Mouse (Mus musculus): Measurements from ENCODE around the gene Vwa3b. TPM values are rescaled to one million over a fixed set of nuclear protein-coding genes. Genes with fewer than 3 reads are reported as not detected.

Vwa3b gene
- 1.1 and 1.7 TPM in 2 replicates for polyA plus RNA-seq (2015; fragmentation: Nextera tagmentation; extraction: Ambion mirVana)

DNA sequence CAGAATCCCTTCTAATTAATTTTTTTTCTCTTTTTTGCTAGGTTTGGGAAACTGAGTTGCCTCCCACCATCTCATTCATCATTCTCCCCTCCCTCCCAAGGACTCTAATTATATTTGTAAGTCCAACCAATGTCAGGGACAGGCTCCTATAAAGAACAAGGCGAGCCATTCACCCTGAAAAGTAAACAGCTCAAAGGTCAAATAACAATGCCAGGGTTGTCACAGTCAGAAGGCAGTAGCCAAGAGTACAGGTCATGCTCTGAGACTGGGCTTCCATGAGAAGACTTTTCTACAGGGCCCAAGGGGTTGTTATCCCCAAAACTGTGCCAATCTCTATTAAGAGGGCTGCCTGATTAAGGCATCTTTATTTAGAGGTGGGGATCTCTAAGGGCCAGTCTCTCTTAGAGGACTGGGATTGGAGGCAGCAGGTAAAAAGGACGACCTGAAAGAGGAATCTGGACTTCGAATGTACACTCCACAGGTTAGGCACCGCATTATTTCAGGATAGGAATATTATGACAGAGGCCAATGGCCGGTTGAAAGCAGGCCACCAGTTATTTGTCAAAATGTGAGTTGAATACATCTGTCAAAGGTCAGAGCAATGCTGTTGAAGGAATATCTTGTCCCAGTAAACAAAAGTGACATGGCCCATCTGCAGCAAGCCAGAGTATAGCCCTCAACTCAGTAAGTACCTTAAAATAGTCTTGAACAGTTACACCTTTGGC, at the start of gene Vwa3b:
Vwa3b (plus strand) TSS at position 635 of the 725 bp plus-strand sequence.
- H3K27ac ChIP-seq (replicated peaks) = no peak within 1 kb of the TSS; the same call in 1 of the 2 replicates
- no peak within 1 kb of the TSS for H3K4me2 ChIP-seq (replicated peaks; ENCODE audit: low read depth)
- H3K9ac ChIP-seq (ENCODE audit: low read length) = no peak within 1 kb of the TSS
- TF ChIP-seq CTCF (IDR thresholded peaks at IDR 0.05; ENCODE audit: low read depth) (no peak), EP300 (optimal IDR thresholded peaks at IDR 0.05) (no peak)
- H3K4me1 ChIP-seq (replicated peaks; ENCODE audit: control insufficient read depth, insufficient read depth) = no peaks in the 10 kb centered on the region; the same call in 1 of the 2 replicates
- no peaks in the 10 kb centered on the region for H3K9me3 ChIP-seq (ENCODE audit: control insufficient read depth, low read length)
- H3K27me3 ChIP-seq (ENCODE audit: control insufficient read depth, insufficient read depth, low read length) = no peaks in the 10 kb centered on the region
- H3K4me3 ChIP-seq (ENCODE audit: low read depth, low read length) = no peak within 1 kb of the TSS
- ATAC-seq (ENCODE audit: low FRiP score, low TSS enrichment) = peak; percentile 36; the same call in 1 of the 2 replicates
- H3K36me3 ChIP-seq (ENCODE audit: control insufficient read depth, insufficient read depth, low read length) = no peaks in the 10 kb centered on the region
- DNase-seq (ENCODE audit: low spot score) = no peak
- 57% methylated on average over 5 of the region's 5 CpGs for WGBS

DNA sequence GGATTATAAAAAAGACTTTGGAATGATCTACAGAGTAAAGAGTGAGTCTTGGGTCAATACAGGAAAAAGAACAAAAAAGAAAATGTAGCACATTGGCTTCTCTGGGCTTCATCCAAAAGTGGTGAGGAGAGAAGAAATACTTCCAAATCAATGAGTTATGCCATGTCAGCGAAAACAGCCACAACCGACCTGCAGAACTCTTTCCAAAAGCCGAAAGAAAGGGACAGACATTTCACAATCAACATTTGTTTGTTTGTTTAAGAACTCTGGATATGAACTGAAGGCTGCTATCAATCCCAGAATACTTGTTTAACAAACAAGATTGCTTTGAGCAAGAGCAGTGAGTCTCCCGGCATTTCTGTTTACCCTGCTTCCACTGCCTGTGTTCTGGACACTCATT, 49.6 kb upstream of the Vwa3b start:
- TF ChIP-seq EP300 (optimal IDR thresholded peaks at IDR 0.05) (no peak), CTCF (IDR thresholded peaks at IDR 0.05; ENCODE audit: low read depth) (no peak)
- H3K36me3 ChIP-seq (ENCODE audit: control insufficient read depth, insufficient read depth, low read length) = no peaks in the 10 kb centered on the region
- WGBS = 56% methylated on average over 4 of the region's 4 CpGs
- no peak overlapping the region for H3K27ac ChIP-seq (replicated peaks)
- no peaks in the 10 kb centered on the region for H3K27me3 ChIP-seq (ENCODE audit: control insufficient read depth, insufficient read depth, low read length)
- H3K9me3 ChIP-seq (ENCODE audit: control insufficient read depth, low read length) = no peaks in the 10 kb centered on the region
- no peak overlapping the region for H3K4me2 ChIP-seq (replicated peaks; ENCODE audit: low read depth)
- H3K4me1 ChIP-seq (replicated peaks; ENCODE audit: control insufficient read depth, insufficient read depth) = no peaks in the 10 kb centered on the region
- no peak for ATAC-seq (ENCODE audit: low FRiP score, low TSS enrichment)
- no peak overlapping the region for H3K4me3 ChIP-seq (ENCODE audit: low read depth, low read length)
- DNase-seq (ENCODE audit: low spot score) = no peak
- no peak overlapping the region for H3K9ac ChIP-seq (ENCODE audit: low read length)

DNA sequence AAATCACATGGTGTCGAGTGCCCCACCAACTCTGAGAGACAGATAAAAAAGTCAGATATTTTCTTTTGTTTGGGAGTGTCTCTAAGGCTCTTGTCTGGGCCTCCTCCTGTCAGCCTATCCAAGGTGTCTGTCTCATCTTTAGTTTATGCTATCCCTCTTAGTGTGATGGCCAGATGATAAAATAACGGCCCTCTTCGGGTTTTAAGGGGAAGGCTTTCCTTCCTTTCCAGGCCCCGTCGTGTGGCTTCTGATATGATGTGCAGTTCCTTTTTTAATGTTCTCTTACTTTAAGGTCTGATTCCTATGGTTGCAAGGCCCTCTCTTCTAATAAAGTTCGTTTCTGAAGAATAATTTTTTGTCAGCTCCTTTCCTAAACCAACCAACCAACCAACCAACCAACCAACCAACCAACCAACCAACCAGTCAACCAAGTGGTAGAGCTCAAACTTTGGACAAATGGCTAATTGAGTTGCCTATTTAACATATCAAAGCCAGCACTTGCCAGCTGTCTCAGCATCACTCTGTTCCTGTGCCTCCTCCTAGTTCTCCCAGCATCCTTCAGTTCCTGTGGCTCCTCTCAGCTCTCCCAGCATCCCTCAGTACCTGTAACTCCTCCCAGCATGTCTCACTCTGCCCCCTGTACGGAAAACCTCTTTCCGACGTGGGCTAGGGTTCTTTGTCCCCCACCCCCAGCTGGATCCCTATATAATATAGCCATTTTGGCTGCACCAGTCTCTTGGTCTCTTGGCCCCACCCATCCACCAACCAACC, 44.0 kb upstream of the Vwa3b start:
- Histone ChIP-seq H3K4me1 (replicated peaks; ENCODE audit: control insufficient read depth, insufficient read depth) (no peaks in the 10 kb centered on the region), H3K27me3 (ENCODE audit: control insufficient read depth, insufficient read depth, low read length) (no peaks in the 10 kb centered on the region)
- DNase-seq (ENCODE audit: low spot score) = no peak

DNA sequence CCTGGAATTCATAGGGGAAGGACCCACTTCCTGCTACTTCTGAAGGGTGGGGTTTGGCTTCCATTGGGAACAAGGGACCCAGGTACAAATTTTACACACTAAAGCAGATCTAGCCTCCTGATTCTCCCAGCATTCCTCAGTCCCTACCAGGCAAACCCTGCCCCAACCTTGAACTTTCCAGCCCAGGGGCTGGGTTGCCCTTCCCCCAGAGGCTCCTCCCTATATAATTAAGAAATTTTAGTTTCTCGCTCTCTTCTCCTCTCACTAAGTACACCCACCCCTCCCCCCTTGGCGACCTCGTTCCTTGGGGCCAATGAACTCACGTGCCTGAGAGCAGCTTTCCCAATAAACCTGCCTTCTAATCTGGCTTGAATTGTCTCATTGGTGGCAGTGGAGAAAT, 42.6 kb upstream of the Vwa3b start:
- Histone ChIP-seq H3K9ac (ENCODE audit: low read length) (no peak overlapping the region), H3K27me3 (ENCODE audit: control insufficient read depth, insufficient read depth, low read length) (no peaks in the 10 kb centered on the region), H3K36me3 (ENCODE audit: control insufficient read depth, insufficient read depth, low read length) (no peaks in the 10 kb centered on the region), H3K4me1 (replicated peaks; ENCODE audit: control insufficient read depth, insufficient read depth) (no peaks in the 10 kb centered on the region), H3K27ac (replicated peaks) (no peak overlapping the region), H3K4me3 (ENCODE audit: low read depth, low read length) (no peak overlapping the region), H3K9me3 (ENCODE audit: control insufficient read depth, low read length) (no peaks in the 10 kb centered on the region), H3K4me2 (replicated peaks; ENCODE audit: low read depth) (no peak overlapping the region)
- DNase-seq (ENCODE audit: low spot score) = no peak
- 47% methylated on average over 4 of the region's 4 CpGs for WGBS
- ATAC-seq (ENCODE audit: low FRiP score, low TSS enrichment) = no peak
- TF ChIP-seq CTCF (IDR thresholded peaks at IDR 0.05; ENCODE audit: low read depth) (no peak), EP300 (optimal IDR thresholded peaks at IDR 0.05) (no peak)

More for the DNA sequence above, 44.0 kb upstream of the Vwa3b start:
- ATAC-seq (ENCODE audit: low FRiP score, low TSS enrichment) = no peak
- TF ChIP-seq CTCF (IDR thresholded peaks at IDR 0.05; ENCODE audit: low read depth) (no peak), EP300 (optimal IDR thresholded peaks at IDR 0.05) (no peak)
- Histone ChIP-seq H3K4me2 (replicated peaks; ENCODE audit: low read depth) (no peak overlapping the region), H3K9ac (ENCODE audit: low read length) (no peak overlapping the region), H3K9me3 (ENCODE audit: control insufficient read depth, low read length) (no peaks in the 10 kb centered on the region), H3K36me3 (ENCODE audit: control insufficient read depth, insufficient read depth, low read length) (no peaks in the 10 kb centered on the region), H3K4me3 (ENCODE audit: low read depth, low read length) (no peak overlapping the region), H3K27ac (replicated peaks) (no peak overlapping the region)
- WGBS = 83% methylated on average over 9 of the region's 9 CpGs

DNA sequence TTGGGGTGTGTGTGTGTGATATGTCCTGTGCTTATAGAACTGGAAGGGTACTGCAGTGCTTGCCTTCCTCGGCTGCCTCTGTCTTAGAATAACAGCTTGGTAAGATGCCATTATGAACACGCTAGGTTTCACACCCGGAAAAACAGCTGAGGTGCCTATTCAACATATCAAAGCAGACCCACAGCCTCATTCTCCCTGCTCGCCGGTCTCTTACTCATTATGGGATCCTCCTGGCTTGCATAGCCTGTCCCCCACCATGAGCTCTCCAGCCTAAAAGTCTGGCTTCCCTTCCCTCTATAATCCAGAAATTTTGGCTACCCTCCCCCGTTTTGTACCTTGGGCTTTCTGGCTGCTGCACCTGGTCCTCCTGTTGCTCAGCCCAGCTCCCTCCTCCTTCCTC, 42.0 kb upstream of the Vwa3b start:
- 32% methylated on average over 6 of the region's 6 CpGs for WGBS
- TF ChIP-seq EP300 (optimal IDR thresholded peaks at IDR 0.05) (no peak), CTCF (IDR thresholded peaks at IDR 0.05; ENCODE audit: low read depth) (no peak)

DNA sequence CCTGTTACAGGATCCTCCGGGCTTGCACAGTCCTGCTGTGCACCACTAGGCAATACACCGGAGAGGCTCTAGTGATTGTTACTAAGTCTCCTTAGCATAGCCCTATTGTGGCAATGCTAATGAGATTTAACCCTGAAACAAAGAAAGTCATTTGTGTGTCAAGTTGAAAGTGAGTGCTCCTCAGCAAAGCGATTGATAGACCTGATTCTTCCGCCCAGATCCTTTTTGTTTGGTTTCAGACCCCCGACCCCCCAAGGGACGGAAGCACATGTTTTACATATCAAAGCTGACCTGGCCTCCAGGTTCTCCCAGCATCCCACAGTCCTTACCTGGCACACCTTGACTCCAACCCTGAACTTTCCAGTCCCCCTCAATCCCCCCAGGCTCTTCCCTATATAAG, 40.5 kb upstream of the Vwa3b start:
- Histone ChIP-seq H3K4me2 (replicated peaks; ENCODE audit: low read depth) (no peak overlapping the region), H3K27ac (replicated peaks) (no peak overlapping the region), H3K4me3 (ENCODE audit: low read depth, low read length) (no peak overlapping the region), H3K9me3 (ENCODE audit: control insufficient read depth, low read length) (no peaks in the 10 kb centered on the region), H3K27me3 (ENCODE audit: control insufficient read depth, insufficient read depth, low read length) (no peaks in the 10 kb centered on the region), H3K36me3 (ENCODE audit: control insufficient read depth, insufficient read depth, low read length) (no peaks in the 10 kb centered on the region), H3K4me1 (replicated peaks; ENCODE audit: control insufficient read depth, insufficient read depth) (no peaks in the 10 kb centered on the region), H3K9ac (ENCODE audit: low read length) (no peak overlapping the region)
- WGBS = 75% methylated on average over 6 of the region's 6 CpGs
- TF ChIP-seq CTCF (IDR thresholded peaks at IDR 0.05; ENCODE audit: low read depth) (no peak), EP300 (optimal IDR thresholded peaks at IDR 0.05) (no peak)
- no peak for ATAC-seq (ENCODE audit: low FRiP score, low TSS enrichment)
- no peak for DNase-seq (ENCODE audit: low spot score)

More for the DNA sequence above, 42.0 kb upstream of the Vwa3b start:
- Histone ChIP-seq H3K27me3 (ENCODE audit: control insufficient read depth, insufficient read depth, low read length) (no peaks in the 10 kb centered on the region), H3K36me3 (ENCODE audit: control insufficient read depth, insufficient read depth, low read length) (no peaks in the 10 kb centered on the region), H3K4me3 (ENCODE audit: low read depth, low read length) (no peak overlapping the region), H3K9ac (ENCODE audit: low read length) (no peak overlapping the region), H3K4me1 (replicated peaks; ENCODE audit: control insufficient read depth, insufficient read depth) (no peaks in the 10 kb centered on the region), H3K9me3 (ENCODE audit: control insufficient read depth, low read length) (no peaks in the 10 kb centered on the region), H3K4me2 (replicated peaks; ENCODE audit: low read depth) (no peak overlapping the region), H3K27ac (replicated peaks) (no peak overlapping the region)
- no peak for ATAC-seq (ENCODE audit: low FRiP score, low TSS enrichment)
- DNase-seq (ENCODE audit: low spot score) = no peak
